Mouse (Mus musculus) liver, embryonic 14.5 days (tissue): Measurements from ENCODE around the gene Nrros. TPM values are rescaled to one million over a fixed set of nuclear protein-coding genes. Genes with fewer than 3 reads are reported as not detected.
A peak's percentile ranks its signal among the peaks of the same experiment; 100 is the strongest.

Experiments
- ATAC-seq: fragments of 200-750 bp; cut with Nextera tagmentation; 2 replicates; pipeline ENCODE4 v1.8.0; 2017; ENCODE audit warnings: moderate number of reproducible peaks, mild to moderate bottlenecking, moderate library complexity; ENCODE audit not compliant: insufficient read depth
- DNase-seq, 3 experiments: peaks; one replicate each; pipeline ENCODE4 v3.0.0-alpha.2; 2012 to 2013; ENCODE audit warnings: low read depth in 3 of 3, low spot score in 3 of 3
- H3K27ac ChIP-seq: fragments of 300-500 bp; sonication (generic); 2 replicates; pipeline ENCODE4 v1.5.1; 2014; ENCODE audit warnings: moderate library complexity, mild to moderate bottlenecking, control low read depth, inconsistent platforms
- H3K27me3 ChIP-seq: fragments of 300-500 bp; sonication (generic); 2 replicates; pipeline ENCODE4 v1.6.1; 2014; ENCODE audit warnings: mild to moderate bottlenecking, low read length, moderate library complexity; ENCODE audit not compliant: control insufficient read depth, insufficient read depth
- H3K36me3 ChIP-seq: fragments of 300-500 bp; sonication (generic); replicated peaks from 2 replicates; pipeline ENCODE4 v1.6.1; 2014; ENCODE audit warnings: low read depth; ENCODE audit not compliant: control insufficient read depth, insufficient read depth
- H3K4me1 ChIP-seq, 2 experiments: fragments of 200-500 bp in 1 of 2; fragments of 300-500 bp in 1 of 2; sonication (generic) in 1 of 2; replicated peaks; 2 replicates each; pipeline ENCODE4 v1.6.1; 2012 to 2014; ENCODE audit warnings: antibody characterized with exemption in 1 of 2, inconsistent platforms in 1 of 2, low read length in 1 of 2; ENCODE audit not compliant: control insufficient read depth in 2 of 2, insufficient read depth in 2 of 2
- H3K4me2 ChIP-seq: fragments of 300-500 bp; sonication (generic); 2 replicates; pipeline ENCODE4 v1.6.1; 2014; ENCODE audit warnings: low read depth, mild to moderate bottlenecking, control low read depth, moderate library complexity
- H3K4me3 ChIP-seq, 2 experiments: fragments of 200-500 bp in 1 of 2; fragments of 300-500 bp in 1 of 2; sonication (generic) in 1 of 2; 2 replicates each; pipeline ENCODE4 v1.5.1; 2012 to 2014; ENCODE audit warnings: low read depth in 2 of 2, low read length in 2 of 2, mild to moderate bottlenecking in 2 of 2, control low read depth in 1 of 2, inconsistent platforms in 1 of 2, moderate library complexity in 1 of 2; ENCODE audit not compliant: insufficient read depth in 1 of 2
- H3K9ac ChIP-seq: fragments of 300-500 bp; sonication (generic); replicated peaks from 2 replicates; pipeline ENCODE4 v1.6.1; 2014; ENCODE audit warnings: mild to moderate bottlenecking, control low read depth, moderate library complexity
- H3K9me3 ChIP-seq: fragments of 300-500 bp; sonication (generic); 2 replicates; pipeline ENCODE4 v1.6.1; 2016; ENCODE audit warnings: low read length, mixed read lengths; ENCODE audit not compliant: control insufficient read depth
- CTCF ChIP-seq: IDR thresholded peaks from 2 replicates; pipeline ENCODE4 v1.5.1; 2016; ENCODE audit warnings: antibody characterized with exemption, low read depth, control low read depth
- EP300 ChIP-seq: IDR thresholded peaks from 2 replicates; pipeline ENCODE4 v1.6.1; 2016; ENCODE audit warnings: antibody characterized with exemption, low read depth
- WGBS: fragments of 180-500 bp; shearing (Covaris S2); extraction: QIAGEN DNeasy Blood & Tissue Kit; methylation state at CpG from one replicate; pipeline ENCODE4 v1.1.7; 2014; ENCODE audit not compliant: insufficient replicate concordance; 5-methylcytosine and 5-hydroxymethylcytosine counted together
- polyA plus RNA-seq, 2 experiments: library from polyadenylated mRNA; depleted of rRNA in 1 of 2; stranded (reverse) in 1 of 2; unstranded in 1 of 2; fragments of >200 nt; fragmentation: Nextera tagmentation in 1 of 2; extraction: Ambion mirVana in 1 of 2; gene quantifications; 2 replicates each; pipeline versions ENCODE4 v1.2.1 to v1.2.3; 2012 to 2014

The Nrros gene
- polyA plus RNA-seq, 2 experiments = 11.6 to 18.9 TPM

- ATAC-seq = no peak
- H3K36me3 ChIP-seq = no peaks in the 10 kb centered on the region
- H3K9me3 ChIP-seq = no peaks in the 10 kb centered on the region
- no peak overlapping the region for H3K9ac ChIP-seq
- WGBS = 27% methylated on average over 6 of the region's 6 CpGs
- H3K27me3 ChIP-seq = no peaks in the 10 kb centered on the region
- H3K4me1 ChIP-seq = peaks cover 3 to 24% of the 10 kb centered on the region in 2 experiments; a peak in 2 of 4 replicates
- H3K4me2 ChIP-seq = 0 out of 2 replicates have a peak overlapping the region, but pooled peaks have one; percentile 39
- TF ChIP-seq CTCF (no peak), EP300 (no peak)
- H3K4me3 ChIP-seq = no peak overlapping the region
- no peak overlapping the region for H3K27ac ChIP-seq
- no peak for DNase-seq
Measured at GRCm38 (mm10) chr16:32115781-32116180, 49.6 kb downstream of the Nrros start.

- Histone ChIP-seq H3K4me3 (no peak overlapping the region), H3K9me3 (no peaks in the 10 kb centered on the region), H3K36me3 (no peaks in the 10 kb centered on the region), H3K9ac (no peak overlapping the region), H3K4me2 (peak overlapping the region; percentile 39; the same call in 1 of the 2 replicates), H3K27me3 (no peaks in the 10 kb centered on the region), H3K4me1 (peaks cover 3 to 24% of the 10 kb centered on the region in 2 experiments; a peak in 2 of 4 replicates), H3K27ac (no peak overlapping the region)
- TF ChIP-seq EP300 (no peak), CTCF (peak; percentile 98)
- DNase-seq (peak in 2 of 3 experiments; percentile 62 to 66), ATAC-seq (no peak)
- 15% methylated on average over 15 of the region's 15 CpGs for WGBS
Measured at GRCm38 (mm10) chr16:32114968-32115695, 50.3 kb downstream of the Nrros start.

- no peak for TF ChIP-seq EP300
- no peak for TF ChIP-seq CTCF
- H3K36me3 ChIP-seq = no peaks in the 10 kb centered on the region
- peaks cover 3 to 24% of the 10 kb centered on the region in 2 experiments; a peak in 2 of 4 replicates for H3K4me1 ChIP-seq
- no peaks in the 10 kb centered on the region for H3K9me3 ChIP-seq
- no peak overlapping the region for H3K4me3 ChIP-seq
- H3K27ac ChIP-seq = no peak overlapping the region
- no peak for DNase-seq
- no peaks in the 10 kb centered on the region for H3K27me3 ChIP-seq
- no peak for ATAC-seq
- 76% methylated on average over 10 of the region's 10 CpGs for WGBS
- peak overlapping the region; percentile 60 for H3K4me2 ChIP-seq
- H3K9ac ChIP-seq = no peak overlapping the region
Measured at GRCm38 (mm10) chr16:32114406-32114805, 51.0 kb downstream of the Nrros start.

GRCm38 (mm10) chr16:32113541-32114218 lies 51.7 kb downstream of the Nrros start:
- Histone ChIP-seq H3K27me3 (no peaks in the 10 kb centered on the region), H3K9ac (peak overlapping the region; percentile 31), H3K4me2 (peak overlapping the region; percentile 60), H3K36me3 (no peaks in the 10 kb centered on the region), H3K27ac (no peak overlapping the region; the same call in 1 of the 2 replicates), H3K9me3 (no peaks in the 10 kb centered on the region), H3K4me3 (peak overlapping the region; percentile 32 to 40), H3K4me1 (peaks cover 3 to 24% of the 10 kb centered on the region in 2 experiments; a peak in 2 of 4 replicates)
- 10% methylated on average over 23 of the region's 23 CpGs for WGBS
- DNase-seq = peak in 1 of 3 experiments; percentile 52
- TF ChIP-seq CTCF = no peak
- TF ChIP-seq EP300 = no peak
- ATAC-seq = peak; percentile 66; the same call in 1 of the 2 replicates
